Mouse (Mus musculus): ENCODE data around the gene Cpxm1. TPM values are rescaled to one million over a fixed set of nuclear protein-coding genes. Genes with fewer than 3 reads are reported as not detected.

The Cpxm1 gene
- polyA plus RNA-seq, 1 experiment from 2014 or later, result 29.9 TPM

GRCm38 (mm10) chr2:130411558-130412495 is 14.5 kb upstream of the Cpxm1 start:
- 38% methylated on average over 16 of the region's 16 CpGs for WGBS
- no peak overlapping the region for H3K27ac ChIP-seq (ENCODE audit: low read depth, low read length)
- H3K4me3 ChIP-seq (ENCODE audit: low read depth, low read length), result no peak overlapping the region
- H3K4me1 ChIP-seq (replicated peaks; ENCODE audit: control insufficient read depth, insufficient read depth, low read length), result no peaks in the 10 kb centered on the region
- ATAC-seq (replicated peaks; ENCODE audit: low FRiP score) (peak; percentile 83), DNase-seq (ENCODE audit: low spot score) (peak; percentile 93)
- H3K4me2 ChIP-seq (ENCODE audit: low read depth, low read length, severe bottlenecking), result no peak overlapping the region
- H3K9me3 ChIP-seq (ENCODE audit: control insufficient read depth, low read length), result no peaks in the 10 kb centered on the region
- no peaks in the 10 kb centered on the region for H3K36me3 ChIP-seq (ENCODE audit: control insufficient read depth, insufficient read depth, low read length)
- no peaks in the 10 kb centered on the region for H3K27me3 ChIP-seq (ENCODE audit: control insufficient read depth, insufficient read depth, low read length)
- H3K9ac ChIP-seq (ENCODE audit: low read length), result no peak overlapping the region

GRCm38 (mm10) chr2:130408194-130408593 is 10.8 kb upstream of the Cpxm1 start:
- 12% methylated on average over 6 of the region's 6 CpGs for WGBS
- H3K27me3 ChIP-seq (ENCODE audit: control insufficient read depth, insufficient read depth, low read length), result no peaks in the 10 kb centered on the region
- H3K9ac ChIP-seq (ENCODE audit: low read length), result no peak overlapping the region
- no peak overlapping the region for H3K4me3 ChIP-seq (ENCODE audit: low read depth, low read length)
- H3K4me1 ChIP-seq (replicated peaks; ENCODE audit: control insufficient read depth, insufficient read depth, low read length), result no peaks in the 10 kb centered on the region
- no peaks in the 10 kb centered on the region for H3K36me3 ChIP-seq (ENCODE audit: control insufficient read depth, insufficient read depth, low read length)
- ATAC-seq (replicated peaks; ENCODE audit: low FRiP score) (no peak), DNase-seq (ENCODE audit: low spot score) (peak; percentile 67)
- no peak overlapping the region for H3K27ac ChIP-seq (ENCODE audit: low read depth, low read length)
- H3K9me3 ChIP-seq (ENCODE audit: control insufficient read depth, low read length), result no peaks in the 10 kb centered on the region
- H3K4me2 ChIP-seq (ENCODE audit: low read depth, low read length, severe bottlenecking), result no peak overlapping the region

GRCm38 (mm10) chr2:130406178-130406577 is 8.8 kb upstream of the Cpxm1 start, which contains the start of gene Tmem239:
Gene Tmem239, plus strand, starts transcription at chr2:130406478.
- H3K4me3 ChIP-seq (ENCODE audit: low read depth, low read length), result no peak within 1 kb of the TSS
- no peak for DNase-seq (ENCODE audit: low spot score)
- no peaks in the 10 kb centered on the region for H3K36me3 ChIP-seq (ENCODE audit: control insufficient read depth, insufficient read depth, low read length)
- no peak within 1 kb of the TSS for H3K4me2 ChIP-seq (ENCODE audit: low read depth, low read length, severe bottlenecking)
- no peak within 1 kb of the TSS for H3K27ac ChIP-seq (ENCODE audit: low read depth, low read length)
- ATAC-seq (replicated peaks; ENCODE audit: low FRiP score), result no peak
- no peak within 1 kb of the TSS for H3K9ac ChIP-seq (ENCODE audit: low read length)
- 73% methylated on average over 2 of the region's 2 CpGs for WGBS
- H3K4me1 ChIP-seq (replicated peaks; ENCODE audit: control insufficient read depth, insufficient read depth, low read length), result no peaks in the 10 kb centered on the region
- H3K27me3 ChIP-seq (ENCODE audit: control insufficient read depth, insufficient read depth, low read length), result no peaks in the 10 kb centered on the region
- H3K9me3 ChIP-seq (ENCODE audit: control insufficient read depth, low read length), result no peaks in the 10 kb centered on the region

- WGBS, result 92% methylated on average over 1 of the region's 1 CpGs
Measured at GRCm38 (mm10) chr2:130404939-130405338, 7.6 kb upstream of the Cpxm1 start, which contains the start of the genes Gm28372 and 1700020A23Rik. Gene Gm28372, plus strand, starts transcription at chr2:130405239. Gene 1700020A23Rik, plus strand, starts transcription at chr2:130405259.

DNA sequence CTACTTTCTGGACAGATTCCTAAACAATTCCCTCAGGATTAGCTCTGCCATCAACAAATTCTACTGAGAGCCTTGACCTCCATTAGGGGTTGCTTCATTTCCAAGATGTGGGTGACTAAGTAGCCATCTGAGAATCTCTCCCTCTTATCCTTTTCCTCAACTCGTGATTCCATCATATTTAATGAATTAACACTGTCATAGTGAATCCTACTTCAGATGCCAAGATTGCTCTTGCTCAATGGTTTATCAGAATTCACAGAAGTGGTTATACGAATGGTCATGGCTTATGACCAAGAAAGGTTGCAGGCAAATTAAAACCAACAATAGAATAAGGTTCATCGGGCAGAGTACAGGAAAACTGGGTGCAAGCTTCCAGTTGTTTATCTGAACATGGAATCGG is 4.5 kb upstream of the Cpxm1 start:
- Histone ChIP-seq H3K27me3 (ENCODE audit: control insufficient read depth, insufficient read depth, low read length) (no peaks in the 10 kb centered on the region), H3K9ac (ENCODE audit: low read length) (no peak overlapping the region), H3K4me3 (ENCODE audit: low read depth, low read length) (no peak overlapping the region), H3K4me2 (ENCODE audit: low read depth, low read length, severe bottlenecking) (no peak overlapping the region), H3K36me3 (ENCODE audit: control insufficient read depth, insufficient read depth, low read length) (no peaks in the 10 kb centered on the region), H3K9me3 (ENCODE audit: control insufficient read depth, low read length) (no peaks in the 10 kb centered on the region), H3K4me1 (replicated peaks; ENCODE audit: control insufficient read depth, insufficient read depth, low read length) (peaks cover 3% of the 10 kb centered on the region), H3K27ac (ENCODE audit: low read depth, low read length) (no peak overlapping the region)
- DNase-seq (ENCODE audit: low spot score) (no peak), ATAC-seq (replicated peaks; ENCODE audit: low FRiP score) (no peak)
- WGBS, result 86% methylated on average over 4 of the region's 4 CpGs

More at GRCm38 (mm10) chr2:130404939-130405338, 7.6 kb upstream of the Cpxm1 start, which contains the start of the genes Gm28372 and 1700020A23Rik:
- DNase-seq (ENCODE audit: low spot score), result no peak
- Histone ChIP-seq H3K9ac (ENCODE audit: low read length) (no peak within 1 kb of the TSS), H3K27me3 (ENCODE audit: control insufficient read depth, insufficient read depth, low read length) (no peaks in the 10 kb centered on the region), H3K4me3 (ENCODE audit: low read depth, low read length) (no peak within 1 kb of the TSS), H3K4me2 (ENCODE audit: low read depth, low read length, severe bottlenecking) (no peak within 1 kb of the TSS), H3K36me3 (ENCODE audit: control insufficient read depth, insufficient read depth, low read length) (no peaks in the 10 kb centered on the region), H3K9me3 (ENCODE audit: control insufficient read depth, low read length) (no peaks in the 10 kb centered on the region), H3K27ac (ENCODE audit: low read depth, low read length) (no peak within 1 kb of the TSS), H3K4me1 (replicated peaks; ENCODE audit: control insufficient read depth, insufficient read depth, low read length) (no peaks in the 10 kb centered on the region)
- ATAC-seq (replicated peaks; ENCODE audit: low FRiP score), result no peak

DNA sequence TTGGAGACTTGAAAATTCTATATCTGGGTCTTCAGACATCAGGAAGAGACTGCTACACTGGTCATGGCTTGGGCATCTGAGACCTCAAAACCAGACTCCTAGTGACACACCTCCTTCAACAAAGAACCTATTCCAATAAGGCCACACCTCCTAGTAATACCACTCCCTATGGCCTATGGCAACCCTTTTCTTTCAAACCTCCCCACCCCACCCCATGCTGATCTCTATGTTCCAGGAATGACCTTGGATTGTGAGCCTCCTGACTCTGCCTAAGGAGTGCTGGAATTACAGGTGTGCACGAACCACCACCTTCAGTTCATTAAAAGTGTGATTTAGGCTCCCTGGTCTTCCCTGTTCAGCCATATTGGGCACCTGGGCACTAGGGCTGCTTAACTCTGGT is 2.7 kb upstream of the Cpxm1 start:
- Histone ChIP-seq H3K27ac (ENCODE audit: low read depth, low read length) (no peak overlapping the region), H3K4me2 (ENCODE audit: low read depth, low read length, severe bottlenecking) (no peak overlapping the region), H3K4me3 (ENCODE audit: low read depth, low read length) (no peak overlapping the region), H3K4me1 (replicated peaks; ENCODE audit: control insufficient read depth, insufficient read depth, low read length) (peaks cover 8% of the 10 kb centered on the region), H3K9ac (ENCODE audit: low read length) (no peak overlapping the region), H3K9me3 (ENCODE audit: control insufficient read depth, low read length) (no peaks in the 10 kb centered on the region), H3K27me3 (ENCODE audit: control insufficient read depth, insufficient read depth, low read length) (no peaks in the 10 kb centered on the region), H3K36me3 (ENCODE audit: control insufficient read depth, insufficient read depth, low read length) (no peaks in the 10 kb centered on the region)
- no peak for ATAC-seq (replicated peaks; ENCODE audit: low FRiP score)
- no peak for DNase-seq (ENCODE audit: low spot score)
- WGBS, result 98% methylated on average over 1 of the region's 1 CpGs

DNA sequence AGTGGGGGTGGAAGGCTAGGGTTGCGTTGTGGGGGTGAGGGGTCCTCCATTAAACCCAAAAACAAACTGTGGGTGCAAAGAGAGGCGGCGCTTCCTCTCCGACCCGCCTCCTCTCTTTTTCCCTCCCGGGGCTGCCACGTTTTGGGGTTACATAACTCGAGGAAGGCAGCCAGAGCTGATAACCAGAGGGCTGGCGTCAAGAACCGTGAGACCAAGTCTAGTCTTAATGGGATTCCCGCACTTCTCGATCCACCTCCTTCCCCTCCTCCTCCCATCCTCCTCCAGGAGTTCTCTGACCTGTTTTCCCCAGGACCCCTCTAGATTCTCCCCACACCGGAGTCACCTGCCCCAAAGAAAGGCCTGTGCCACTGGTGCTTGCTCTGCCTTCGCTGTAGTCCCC is 717 bp upstream of the Cpxm1 start:
- no peaks in the 10 kb centered on the region; the same call in 1 of the 2 replicates for H3K36me3 ChIP-seq (ENCODE audit: control insufficient read depth, insufficient read depth, low read length)
- peak overlapping the region; percentile 93 for H3K4me2 ChIP-seq (ENCODE audit: low read depth, low read length, severe bottlenecking)
- peak overlapping the region; percentile 75 for H3K9ac ChIP-seq (ENCODE audit: low read length)
- 15% methylated on average over 14 of the region's 14 CpGs for WGBS
- DNase-seq (ENCODE audit: low spot score) (no peak), ATAC-seq (replicated peaks; ENCODE audit: low FRiP score) (no peak)
- no peak overlapping the region for H3K27ac ChIP-seq (ENCODE audit: low read depth, low read length)
- H3K4me1 ChIP-seq (replicated peaks; ENCODE audit: control insufficient read depth, insufficient read depth, low read length), result peaks cover 8% of the 10 kb centered on the region
- no peaks in the 10 kb centered on the region for H3K27me3 ChIP-seq (ENCODE audit: control insufficient read depth, insufficient read depth, low read length)
- no peaks in the 10 kb centered on the region for H3K9me3 ChIP-seq (ENCODE audit: control insufficient read depth, low read length)
- H3K4me3 ChIP-seq (ENCODE audit: low read depth, low read length), result peak overlapping the region; percentile 52

DNA sequence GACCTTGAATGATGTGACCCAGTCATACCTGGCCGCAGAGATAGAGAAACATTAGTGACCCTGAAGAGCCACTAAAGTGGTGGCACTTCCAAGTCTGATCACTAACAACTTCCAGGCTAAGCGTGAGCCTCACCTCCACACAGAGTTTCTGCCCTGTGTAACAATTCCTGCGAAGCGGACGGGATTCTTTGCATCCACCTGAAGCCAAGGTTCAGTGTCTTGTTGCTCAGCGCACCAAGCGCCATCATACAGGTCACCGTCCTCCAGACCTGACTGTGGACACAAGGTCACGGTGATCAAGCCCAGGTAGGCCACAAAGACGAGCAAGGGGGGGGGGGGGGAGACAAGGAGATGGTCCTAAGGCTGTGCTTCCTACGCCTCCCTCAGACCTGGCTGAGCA is 1.7 kb downstream of the Cpxm1 start:
- no peaks in the 10 kb centered on the region; the same call in 1 of the 2 replicates for H3K36me3 ChIP-seq (ENCODE audit: control insufficient read depth, insufficient read depth, low read length)
- DNase-seq (ENCODE audit: low spot score) (no peak), ATAC-seq (replicated peaks; ENCODE audit: low FRiP score) (no peak)
- no peak overlapping the region for H3K4me3 ChIP-seq (ENCODE audit: low read depth, low read length)
- no peak overlapping the region for H3K27ac ChIP-seq (ENCODE audit: low read depth, low read length)
- no peak overlapping the region for H3K4me2 ChIP-seq (ENCODE audit: low read depth, low read length, severe bottlenecking)
- H3K9me3 ChIP-seq (ENCODE audit: control insufficient read depth, low read length), result no peaks in the 10 kb centered on the region
- no peaks in the 10 kb centered on the region for H3K27me3 ChIP-seq (ENCODE audit: control insufficient read depth, insufficient read depth, low read length)
- H3K4me1 ChIP-seq (replicated peaks; ENCODE audit: control insufficient read depth, insufficient read depth, low read length), result peaks cover 8% of the 10 kb centered on the region
- no peak overlapping the region for H3K9ac ChIP-seq (ENCODE audit: low read length)
- 93% methylated on average over 11 of the region's 11 CpGs for WGBS
